Mouse (Mus musculus): Measurements from ENCODE around the gene Bik.
A peak's percentile ranks its signal among the peaks of the same experiment; 100 is the strongest.

The Bik gene

GRCm38 (mm10) chr15:83583419-83584156 is 56.9 kb downstream of the Bik start:
- peak; percentile 60 for DNase-seq (ENCODE audit: low spot score)

DNA sequence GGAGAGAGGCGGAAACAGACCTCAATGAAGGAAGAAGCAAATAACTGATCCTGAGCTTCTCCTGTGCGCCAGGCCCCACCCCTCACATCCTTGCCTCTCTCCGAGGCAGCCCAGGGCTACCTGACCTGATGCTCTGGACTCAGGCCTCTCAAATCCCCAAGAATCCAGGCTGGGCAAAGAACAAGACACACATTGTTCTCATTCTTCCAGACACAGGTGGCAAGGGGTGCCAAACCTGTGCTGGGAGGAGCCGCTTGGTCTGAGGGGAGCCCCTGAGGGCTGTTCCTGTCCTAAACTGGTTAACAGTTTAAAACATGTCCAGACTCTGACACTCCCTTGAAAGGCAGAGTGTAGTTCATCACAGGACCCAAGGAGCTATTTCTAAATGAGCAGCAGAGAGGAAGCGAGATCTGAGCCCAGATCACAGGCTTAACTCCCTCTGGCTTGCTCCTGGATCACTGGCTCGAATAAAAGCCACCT is 58.1 kb downstream of the Bik start:
- DNase-seq (ENCODE audit: low spot score), result no peak

- DNase-seq (ENCODE audit: low spot score), result no peak
These were observed 64.2 kb downstream of the Bik start for GRCm38 (mm10) chr15:83590841-83591240.

GRCm38 (mm10) chr15:83591758-83592157 is 65.1 kb downstream of the Bik start:
- DNase-seq (ENCODE audit: low spot score), result no peak

DNA sequence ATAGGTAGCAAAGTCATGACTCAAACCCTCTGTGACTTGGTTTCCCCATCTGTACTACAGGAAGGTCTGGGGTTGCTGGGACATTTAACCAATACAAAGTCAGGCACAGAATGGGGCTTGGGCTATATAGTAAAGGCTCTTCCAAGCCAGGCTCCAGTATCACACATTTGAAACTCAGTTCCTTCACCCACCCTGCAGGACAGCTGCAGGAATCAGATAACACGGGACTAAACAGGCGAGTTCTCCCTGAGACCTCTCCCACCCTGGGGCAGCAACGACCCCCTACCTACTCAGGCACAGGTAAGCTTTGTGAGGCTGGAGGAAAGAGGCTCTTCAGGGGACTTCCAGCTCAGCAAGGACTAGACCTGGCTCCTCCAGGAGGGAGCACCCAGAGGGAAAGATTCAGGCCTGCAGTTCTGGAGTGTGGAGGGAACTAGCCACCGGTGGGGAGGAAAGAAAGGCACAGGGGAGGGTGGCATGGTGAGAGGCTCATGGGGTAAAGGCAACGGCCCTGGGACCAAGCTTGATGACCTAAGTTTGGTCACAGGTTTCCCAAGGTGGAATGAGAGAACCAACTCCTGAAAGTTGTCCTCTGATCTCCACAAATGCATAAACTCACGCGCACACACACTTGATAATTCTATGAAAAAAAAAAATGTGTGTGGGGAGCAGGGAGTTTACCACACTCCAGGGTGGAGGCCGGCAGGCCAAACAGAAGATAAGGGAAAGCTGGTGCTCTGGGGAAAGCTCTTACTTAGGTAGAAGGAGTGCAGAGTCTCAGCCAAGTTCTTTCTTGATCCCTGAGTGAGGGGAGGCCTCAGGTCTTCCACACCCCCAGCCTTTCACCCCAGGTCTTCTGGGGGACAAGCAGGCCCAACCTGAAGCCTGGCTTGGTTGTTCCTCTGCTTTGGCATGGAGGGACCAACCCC is 65.9 kb downstream of the Bik start:
- DNase-seq (ENCODE audit: low spot score), result no peak

- no peak for DNase-seq (ENCODE audit: low spot score)
These were observed 66.5 kb downstream of the Bik start for GRCm38 (mm10) chr15:83593189-83593585.

DNA sequence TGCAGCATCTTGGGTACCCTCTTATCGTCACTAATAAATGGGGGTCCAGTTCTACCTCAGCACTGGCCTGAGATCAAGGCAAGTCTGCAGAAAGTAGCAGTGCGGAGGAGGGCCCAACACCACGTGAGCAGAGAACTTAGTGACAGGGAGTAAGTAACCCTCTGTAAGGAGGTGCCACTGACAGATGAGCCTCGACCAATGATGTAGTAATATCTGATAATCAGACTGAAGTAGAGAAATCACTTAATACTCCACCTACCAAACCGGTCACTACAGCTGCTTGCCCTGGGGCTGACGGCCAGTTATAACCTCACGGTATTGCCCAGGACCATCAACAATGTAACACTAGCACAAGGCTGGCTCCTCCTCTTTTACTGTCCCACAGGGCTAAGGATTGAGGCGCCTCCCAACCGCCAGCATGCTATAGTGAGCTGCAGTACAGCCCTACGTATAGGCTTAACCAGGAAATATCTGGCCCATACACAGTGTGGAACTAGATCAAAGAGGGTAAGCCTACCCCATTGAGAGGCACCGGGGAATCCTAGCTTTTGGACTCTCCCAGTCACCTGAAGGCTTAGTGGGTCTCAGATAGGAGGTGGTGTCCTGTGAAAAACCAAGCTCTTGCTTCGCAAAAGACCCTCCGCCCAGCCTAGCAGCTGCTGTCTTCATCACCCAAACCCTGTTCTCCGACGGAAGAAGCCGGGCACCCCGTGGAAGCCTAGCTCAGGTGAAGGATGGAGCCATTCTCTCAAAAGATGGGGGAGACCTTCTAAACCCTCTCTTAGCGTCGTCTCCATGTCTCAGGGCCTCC is 67.2 kb downstream of the Bik start:
- no peak for DNase-seq (ENCODE audit: low spot score)

All from urinary bladder, postnatal 14 days (tissue).